Mouse (Mus musculus): ENCODE measurements around the gene Tnip2. TPM values are rescaled to one million over a fixed set of nuclear protein-coding genes. Genes with fewer than 3 reads are reported as not detected.

The Tnip2 gene
- polyA plus RNA-seq (2015; fragmentation: Nextera tagmentation; extraction: Ambion mirVana): 15.9 and 17.0 TPM in 2 replicates

DNA sequence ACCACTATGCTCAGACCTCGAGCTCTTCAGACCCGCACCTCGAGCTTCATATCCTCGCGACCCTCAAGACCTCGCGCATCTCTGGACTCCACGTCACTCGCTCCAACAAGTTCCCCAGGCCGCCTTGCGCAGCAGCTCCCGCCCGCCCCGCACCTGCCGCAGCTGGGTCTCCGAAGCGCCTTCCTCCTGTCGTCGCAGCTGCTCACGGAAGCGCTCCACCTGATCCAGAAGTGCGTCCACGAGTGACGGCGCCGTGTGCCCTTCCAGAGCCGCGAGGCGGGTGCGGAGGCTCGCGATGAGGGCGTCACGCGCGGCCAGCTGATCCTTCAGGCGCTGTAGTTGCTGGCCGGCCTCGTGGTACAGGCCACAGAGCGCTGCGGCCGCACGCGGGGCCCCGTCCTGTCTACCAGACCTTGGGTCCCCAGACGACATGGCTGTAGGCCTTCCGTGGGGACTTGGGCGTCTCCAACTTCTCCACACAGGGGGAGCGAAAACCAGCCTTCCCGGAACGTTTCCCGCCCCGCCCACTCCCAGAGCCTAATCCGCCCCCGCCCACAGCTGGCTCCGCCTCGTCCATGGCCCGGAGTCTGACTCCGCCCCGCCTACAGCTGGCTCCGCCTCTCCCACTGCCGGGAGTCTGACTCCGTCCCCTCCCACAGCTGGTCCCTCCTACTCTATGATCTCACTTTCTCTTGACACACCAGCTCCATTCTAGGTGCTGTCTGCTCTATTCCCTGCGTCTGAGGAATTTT, at the start of gene Tnip2:
Tnip2 (minus strand) TSS at position 526 of the 752 bp plus-strand sequence.

DNA sequence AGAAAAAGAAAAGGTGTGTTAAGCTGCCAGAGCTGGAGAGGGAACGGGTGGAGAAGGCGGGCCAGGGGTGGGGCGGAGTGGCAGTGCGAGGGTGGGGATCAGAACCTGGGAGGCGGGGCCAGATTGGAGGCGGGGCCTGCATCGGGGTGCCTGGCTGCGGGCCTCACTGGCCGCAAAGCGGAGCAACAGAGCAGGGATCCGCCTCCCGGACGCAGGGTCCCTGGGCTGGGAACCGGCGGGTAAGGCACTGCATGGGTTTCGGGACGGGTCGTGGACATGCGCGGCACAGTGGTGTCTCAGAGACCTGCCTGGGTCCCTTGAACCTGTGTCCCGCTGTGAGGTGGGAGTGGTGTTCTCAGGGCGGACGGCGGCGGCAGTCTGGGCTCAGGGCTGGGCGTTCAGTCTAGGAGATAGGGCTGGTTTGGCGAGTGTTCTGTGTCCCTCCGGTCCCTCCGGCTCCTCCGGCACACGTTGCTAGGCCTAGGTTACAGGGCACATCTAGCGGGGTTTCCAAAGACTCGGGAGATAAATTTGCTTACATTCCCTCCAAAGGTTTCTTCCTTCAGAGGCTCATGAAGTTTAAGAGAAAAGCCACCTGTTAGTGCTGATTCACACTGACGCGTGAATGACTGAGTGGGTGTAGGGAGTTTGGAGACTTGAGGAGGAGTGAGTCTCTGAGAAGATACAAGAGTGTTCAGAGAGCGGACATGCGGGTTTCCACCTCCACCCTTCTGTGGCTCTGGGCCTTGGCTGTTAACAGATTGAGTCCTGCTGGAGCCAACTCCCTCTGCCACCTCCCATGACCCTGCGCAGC, 12.1 kb upstream of the Tnip2 start, which contains the start of gene Sh3bp2:
Sh3bp2 (plus strand) TSS at position 176 of the 814 bp plus-strand sequence.

Other genes starting within 250 kb of the Tnip2 start
- gene Zfyve28, start 225.5 kb downstream of the Tnip2 start, polyA plus RNA-seq (2015; fragmentation: Nextera tagmentation; extraction: Ambion mirVana): 5.0 and 5.8 TPM in 2 replicates
- gene Cfap99, start 225.4 kb downstream of the Tnip2 start, polyA plus RNA-seq (2015; fragmentation: Nextera tagmentation; extraction: Ambion mirVana): 0.24 and 0.41 TPM in 2 replicates
- gene Rnf4, start 177.7 kb downstream of the Tnip2 start, polyA plus RNA-seq (2015; fragmentation: Nextera tagmentation; extraction: Ambion mirVana): 89.4 and 93.0 TPM in 2 replicates
- 12.1 and 13.2 TPM in 2 replicates for gene Fam193a, start 144.1 kb downstream of the Tnip2 start, polyA plus RNA-seq (2015; fragmentation: Nextera tagmentation; extraction: Ambion mirVana)
- 18.8 and 19.7 TPM in 2 replicates for gene Sh3bp2, start 11.8 kb upstream of the Tnip2 start, polyA plus RNA-seq (2015; fragmentation: Nextera tagmentation; extraction: Ambion mirVana)
- gene Add1, start 59.7 kb upstream of the Tnip2 start, polyA plus RNA-seq (2015; fragmentation: Nextera tagmentation; extraction: Ambion mirVana): 155 and 168 TPM in 2 replicates
- gene Mfsd10, start 123.2 kb upstream of the Tnip2 start, polyA plus RNA-seq (2015; fragmentation: Nextera tagmentation; extraction: Ambion mirVana): 81.5 and 83.9 TPM in 2 replicates
- gene Nop14, start 146.2 kb upstream of the Tnip2 start, polyA plus RNA-seq (2015; fragmentation: Nextera tagmentation; extraction: Ambion mirVana): 18.5 and 19.0 TPM in 2 replicates
- gene Grk4, start 146.4 kb upstream of the Tnip2 start, polyA plus RNA-seq (2015; fragmentation: Nextera tagmentation; extraction: Ambion mirVana): 4.0 and 5.4 TPM in 2 replicates
- gene Htt, start 247.7 kb upstream of the Tnip2 start, polyA plus RNA-seq (2015; fragmentation: Nextera tagmentation; extraction: Ambion mirVana): 9.8 and 12.0 TPM in 2 replicates